Mouse (Mus musculus) liver, embryonic 14.5 days (tissue): Measurements from ENCODE around the gene Mapk8ip3.

Experiments
- CTCF ChIP-seq: IDR thresholded peaks from 2 replicates; pipeline ENCODE4 v1.5.1; 2016; ENCODE audit warnings: antibody characterized with exemption, low read depth, control low read depth
- EP300 ChIP-seq: IDR thresholded peaks from 2 replicates; pipeline ENCODE4 v1.6.1; 2016; ENCODE audit warnings: antibody characterized with exemption, low read depth

DNA sequence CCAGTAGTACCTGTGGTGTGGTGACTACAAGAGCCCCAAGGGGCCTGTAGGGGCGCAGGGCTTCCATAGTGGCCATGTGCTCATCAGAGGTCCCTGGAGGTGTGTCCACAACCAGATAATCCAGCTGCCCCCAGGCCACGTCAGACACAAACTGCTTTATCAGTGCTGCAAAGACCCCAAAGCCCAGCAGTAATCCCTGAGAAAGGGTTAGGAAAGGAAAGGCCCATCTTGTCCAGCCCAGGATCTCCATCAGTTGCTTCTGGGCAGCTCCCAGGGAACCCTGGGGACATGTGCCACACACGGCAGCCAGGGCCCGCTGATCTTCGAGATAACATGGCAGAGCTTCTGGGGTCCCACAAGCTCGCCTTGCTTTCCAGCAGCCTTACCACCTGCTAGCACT is 52.4 kb downstream of the Mapk8ip3 start:
- TF ChIP-seq CTCF (no peak), EP300 (no peak)
